Mouse (Mus musculus) neutrophil, adult 83 days (primary cell): ENCODE results near the gene Pex13. TPM values are rescaled to one million over a fixed set of nuclear protein-coding genes. Genes with fewer than 3 reads are reported as not detected.

Experiments used
- total RNA-seq, 2 experiments: library from RNA; stranded (reverse); gene quantifications; one replicate each; pipeline ENCODE4 v1.2.4; 2023

Pex13 gene
- 10 to 100 TPM; 15.0 to 15.7 TPM for total RNA-seq

DNA sequence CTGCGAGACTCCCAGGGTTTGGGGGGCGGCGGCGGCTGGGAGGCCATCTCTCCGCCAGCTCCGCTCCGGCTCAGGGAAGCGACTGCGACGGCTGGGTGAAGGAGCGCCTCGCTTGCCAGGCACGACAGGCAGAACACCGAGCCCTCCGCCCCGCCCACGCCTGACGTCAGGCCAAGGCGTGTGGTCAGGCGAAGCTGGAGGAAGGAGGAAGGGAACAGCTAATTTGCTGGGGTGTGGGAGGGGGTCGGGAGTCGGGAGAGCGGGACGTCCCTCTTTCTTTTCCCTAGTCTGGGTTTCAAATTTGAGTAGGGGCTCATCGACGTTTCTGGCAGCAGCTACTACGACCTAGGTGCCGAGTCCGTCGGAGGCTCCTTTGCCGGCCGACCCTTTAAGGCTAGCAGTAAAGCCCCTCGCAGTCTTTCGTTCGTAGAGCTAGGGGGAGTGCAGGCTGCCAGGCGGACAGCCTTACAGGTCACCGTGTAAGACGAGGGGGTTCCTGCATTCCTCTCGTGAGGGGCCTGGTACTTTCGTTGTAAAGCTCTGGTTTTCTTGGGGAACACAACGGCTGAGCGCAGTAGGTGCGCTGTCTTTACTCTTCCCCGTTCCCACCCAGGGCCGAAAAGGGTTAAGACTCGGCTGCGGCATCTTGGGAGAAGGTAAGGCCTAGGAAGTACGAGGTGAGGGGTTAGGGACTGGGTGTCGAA is at the start of gene Pex13:
TSS of gene Pex13 (minus strand) at position 162 of the 704 bp plus-strand sequence.

DNA sequence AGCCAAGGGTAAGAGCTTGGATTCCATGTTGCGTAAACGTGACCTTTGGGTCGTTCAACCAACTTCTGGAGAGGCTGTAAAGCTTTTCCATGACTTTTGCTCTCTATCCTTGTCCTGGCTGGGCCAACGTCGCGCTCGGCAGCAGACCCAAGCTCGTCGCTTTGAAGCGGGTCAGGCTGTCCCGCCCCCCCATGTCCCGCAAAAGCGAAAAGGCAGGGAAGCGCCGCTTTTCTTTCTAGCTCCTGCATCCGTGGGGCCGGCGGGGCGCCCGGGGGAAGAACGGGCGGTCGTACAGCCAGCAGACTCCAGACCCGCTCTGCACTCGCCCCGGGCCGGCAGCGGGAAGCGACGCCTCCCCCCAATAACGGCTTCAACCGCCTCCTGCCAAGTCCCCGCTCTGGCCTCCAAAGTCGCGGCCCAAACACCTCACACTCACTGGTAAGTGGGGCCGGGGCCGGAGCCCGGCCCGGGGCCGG is 410 bp downstream of the Pex13 start, which contains the start of gene Pus10:
TSS of gene Pus10 (plus strand) at position 364 of the 476 bp plus-strand sequence.

DNA sequence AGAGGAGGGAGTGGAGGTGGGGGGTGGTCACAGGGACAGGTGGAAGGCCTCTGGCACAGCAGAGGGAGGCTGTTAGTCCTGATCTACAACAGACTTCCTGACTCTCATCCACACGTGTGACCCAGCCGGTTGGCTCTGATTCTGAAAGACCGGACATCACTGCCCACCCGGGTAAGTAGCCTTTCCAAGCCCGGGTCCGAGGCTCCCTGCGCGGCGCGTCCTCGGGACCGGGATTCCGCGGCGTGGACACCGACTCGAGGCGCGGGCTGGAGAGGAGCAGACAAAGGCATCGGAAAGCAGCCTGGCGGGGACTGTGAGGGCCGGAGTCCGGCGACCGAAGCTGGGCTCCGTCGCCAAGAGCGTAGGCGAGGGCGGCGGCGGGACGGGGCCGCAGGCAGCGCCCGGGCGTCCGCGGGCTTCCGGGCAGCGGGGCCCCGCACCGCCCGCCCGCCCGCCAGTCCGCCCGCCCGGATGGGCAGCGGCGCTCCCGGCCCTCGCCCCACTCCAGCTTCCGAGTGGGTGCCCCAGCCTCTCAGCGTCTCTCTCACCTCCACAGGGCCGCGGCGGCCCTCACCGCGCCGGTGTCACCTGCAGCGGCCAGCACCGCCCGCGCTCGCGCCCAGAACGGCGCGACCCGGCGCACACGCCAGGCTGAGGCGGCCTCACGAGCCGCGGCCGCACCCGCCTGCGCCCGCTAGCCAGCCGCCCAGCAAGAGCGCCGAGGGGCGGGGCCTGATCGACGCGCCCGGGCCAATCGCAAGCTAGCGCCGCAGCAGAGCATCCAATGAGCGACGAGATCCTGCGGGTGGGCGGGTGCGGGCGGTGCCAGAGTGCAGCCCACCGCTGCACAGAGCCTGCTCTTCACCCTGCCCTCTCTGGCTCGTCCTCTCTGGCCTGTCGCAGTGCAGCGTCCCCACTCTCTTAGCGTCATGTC is 32.5 kb downstream of the Pex13 start, which contains the start of gene 0610010F05Rik:
TSS of gene 0610010F05Rik (minus strand) at position 695 of the 934 bp plus-strand sequence.

Other genes with a start within 250 kb of the Pex13 start
- gene Ahsa2, start 167.9 kb downstream of the Pex13 start, total RNA-seq: 10 to 100 TPM; 19.0 to 28.1 TPM
- gene 1700093K21Rik, start 144.8 kb downstream of the Pex13 start, total RNA-seq: not detected
- 1 to 10 TPM; 6.4 to 7.6 TPM for gene 0610010F05Rik, start 32.3 kb downstream of the Pex13 start, total RNA-seq
- 10 to 100 TPM; 13.1 to 13.4 TPM for gene Pus10, start 285 bp downstream of the Pex13 start, total RNA-seq
- 10 to 100 TPM; 32.2 to 38.8 TPM for gene Rel, start 105.0 kb upstream of the Pex13 start, total RNA-seq
- gene Papolg, start 229.3 kb upstream of the Pex13 start, total RNA-seq: 10 to 100 TPM; 13.6 to 15.1 TPM